Mouse (Mus musculus): ENCODE data around the gene Zfp553.

GRCm38 (mm10) chr7:127255008-127255407 lies 22.1 kb downstream of the Zfp553 start:
- TF ChIP-seq CTCF (IDR thresholded peaks at IDR 0.05; ENCODE audit: low read depth, low read length) (no peak), POLR2A (IDR thresholded peaks at IDR 0.05; ENCODE audit: extremely low read depth, insufficient read depth, low read length) (no peak)

All from liver, adult 2 months (tissue).